Mouse (Mus musculus): Measurements from ENCODE around the gene Prmt1. TPM values are rescaled to one million over a fixed set of nuclear protein-coding genes. Genes with fewer than 3 reads are reported as not detected.
A peak's percentile ranks its signal among the peaks of the same experiment; 100 is the strongest.
"Not testable (repeated sequence)": the region's sequence is repeated elsewhere in the genome, so short reads cannot be mapped to it uniquely, and the experiment has no call there.

The Prmt1 gene
- 104 and 115 TPM in 2 replicates for total RNA-seq (2014; fragmentation: Nextera tagmentation)
- 138 and 190 TPM in 2 replicates for total RNA-seq (2017)

- ATAC-seq (replicated peaks; ENCODE audit: poor library complexity, severe bottlenecking) = peak; percentile 75
Measured at GRCm38 (mm10) chr7:44986192-44986878, at the start of gene Prmt1. TSS of gene Prmt1 (minus strand) at chr7:44986568.

DNA sequence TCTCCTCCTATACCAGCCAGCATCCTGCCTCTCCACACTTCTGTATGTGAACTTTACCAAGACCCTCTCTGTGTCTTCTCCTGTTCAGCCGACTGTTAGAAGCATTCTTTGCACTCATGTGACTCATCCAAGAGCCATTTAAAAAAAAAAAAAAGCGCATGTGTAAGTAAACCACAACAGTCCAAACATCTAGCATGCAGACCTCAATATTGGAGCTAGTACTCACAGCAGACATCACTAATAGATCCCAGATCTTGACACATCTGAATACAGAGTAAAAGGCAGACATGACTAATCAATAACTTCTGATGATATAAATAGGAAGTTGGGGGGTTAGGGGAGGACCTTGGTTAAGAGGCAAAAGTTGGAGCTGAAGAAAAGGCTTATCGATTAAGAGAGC is 49.3 kb upstream of the Prmt1 start:
- ATAC-seq (replicated peaks; ENCODE audit: poor library complexity, severe bottlenecking) = no peak

DNA sequence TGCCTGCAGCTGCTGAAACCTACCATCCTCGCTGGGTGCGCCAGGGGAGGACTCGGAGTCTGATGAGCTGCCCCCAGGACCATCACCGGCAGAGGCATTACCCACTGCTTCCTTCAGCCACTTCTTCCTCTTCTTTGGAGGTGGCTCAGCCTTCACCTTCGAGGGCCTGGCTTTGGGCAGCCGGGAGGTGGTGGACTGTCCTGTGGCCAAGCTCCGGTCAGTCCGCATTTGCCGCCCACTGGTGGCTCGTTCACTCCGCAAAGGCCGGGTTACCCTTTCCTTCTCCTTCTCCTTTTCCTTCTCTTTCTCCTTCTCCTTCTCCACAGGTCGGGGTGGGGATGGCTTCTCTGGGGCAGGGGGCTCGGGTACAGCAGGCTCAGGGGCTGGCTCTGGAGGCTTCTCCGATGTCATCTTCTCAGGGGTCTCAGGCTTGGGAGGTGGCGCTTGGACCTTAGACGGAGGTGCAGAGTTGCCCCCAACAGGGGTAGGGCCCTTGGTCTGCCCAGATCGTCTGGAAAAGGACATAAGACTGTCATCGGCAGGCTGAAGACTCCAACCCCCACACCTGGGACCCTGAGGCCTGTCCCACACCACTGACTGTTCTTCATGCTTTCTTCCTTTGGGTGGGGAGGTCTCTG is 47.5 kb upstream of the Prmt1 start:
- no peak for ATAC-seq (replicated peaks; ENCODE audit: poor library complexity, severe bottlenecking)

- ATAC-seq (replicated peaks; ENCODE audit: poor library complexity, severe bottlenecking) = no peak
Measured at GRCm38 (mm10) chr7:45030857-45031256, 44.5 kb upstream of the Prmt1 start.

DNA sequence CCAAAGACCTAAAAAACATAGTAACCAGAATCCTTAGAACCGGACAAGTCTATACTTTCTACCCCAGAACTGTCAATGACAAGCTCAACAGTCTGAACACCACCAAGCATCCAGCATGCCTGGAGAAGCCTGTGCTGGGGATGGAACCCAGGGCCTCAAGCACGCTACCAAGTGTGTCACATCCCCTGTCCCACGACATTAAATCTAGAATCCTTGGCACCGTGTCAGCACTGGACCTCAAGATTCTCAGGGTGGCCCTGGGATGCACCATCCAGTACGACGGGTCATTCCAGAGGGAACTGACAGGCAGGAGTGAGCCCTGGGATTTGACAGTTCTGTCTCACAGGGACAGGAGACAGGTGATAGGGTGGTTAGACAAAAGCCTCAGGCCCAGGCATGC is 43.6 kb upstream of the Prmt1 start:
- ATAC-seq (replicated peaks; ENCODE audit: poor library complexity, severe bottlenecking) = no peak

- ATAC-seq (replicated peaks; ENCODE audit: poor library complexity, severe bottlenecking) = no peak
Measured at GRCm38 (mm10) chr7:45028351-45028750, 42.0 kb upstream of the Prmt1 start.

DNA sequence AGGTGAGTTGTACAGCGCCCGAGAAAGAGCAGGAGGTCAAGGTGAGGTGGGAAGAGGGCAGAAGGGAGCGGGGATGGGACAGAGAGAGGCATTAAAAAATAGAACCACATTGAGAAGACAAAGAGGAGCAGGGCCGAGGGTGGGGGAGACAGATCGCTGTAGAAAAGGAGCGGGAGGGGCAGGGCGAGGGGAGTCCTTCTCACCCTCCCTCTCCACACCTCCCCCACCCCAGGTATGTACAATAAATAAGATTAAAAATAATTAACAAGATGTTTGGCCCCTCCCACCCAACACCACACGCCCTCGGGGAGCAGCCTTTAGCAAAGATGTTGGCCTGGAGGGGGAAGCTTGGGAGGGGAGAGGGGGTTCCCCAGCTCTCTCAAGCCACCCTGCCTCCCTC is 41.4 kb upstream of the Prmt1 start:
- no peak for ATAC-seq (replicated peaks; ENCODE audit: poor library complexity, severe bottlenecking)

GRCm38 (mm10) chr7:45026256-45026655 is 39.9 kb upstream of the Prmt1 start:
- no peak for ATAC-seq (replicated peaks; ENCODE audit: poor library complexity, severe bottlenecking)

GRCm38 (mm10) chr7:45025601-45026220 is 39.3 kb upstream of the Prmt1 start:
- ATAC-seq (replicated peaks; ENCODE audit: poor library complexity, severe bottlenecking) = no peak

GRCm38 (mm10) chr7:45024281-45025248 is 38.2 kb upstream of the Prmt1 start:
- peak; percentile 54 for ATAC-seq (replicated peaks; ENCODE audit: poor library complexity, severe bottlenecking)

- ATAC-seq (replicated peaks; ENCODE audit: poor library complexity, severe bottlenecking) = not testable (repeated sequence)
Measured at GRCm38 (mm10) chr7:45023711-45024110, 37.3 kb upstream of the Prmt1 start.

DNA sequence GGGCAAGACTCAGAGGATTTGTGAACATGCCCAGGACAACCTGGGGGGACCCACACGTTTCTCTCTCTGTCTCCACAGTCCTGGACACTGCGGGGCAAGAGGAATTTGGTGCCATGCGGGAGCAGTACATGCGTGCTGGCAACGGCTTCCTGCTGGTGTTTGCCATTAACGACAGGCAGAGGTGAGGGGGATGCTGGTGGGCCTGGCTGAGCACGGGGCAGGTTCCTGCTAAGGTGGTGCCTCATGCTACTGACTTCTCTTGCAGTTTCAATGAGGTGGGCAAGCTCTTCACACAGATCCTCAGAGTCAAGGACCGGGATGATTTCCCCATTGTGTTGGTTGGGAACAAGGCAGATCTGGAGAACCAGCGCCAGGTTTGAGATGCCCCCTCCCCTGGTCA is 33.9 kb upstream of the Prmt1 start:
- no peak for ATAC-seq (replicated peaks; ENCODE audit: poor library complexity, severe bottlenecking)

GRCm38 (mm10) chr7:45019031-45019571 is 32.7 kb upstream of the Prmt1 start:
- ATAC-seq (replicated peaks; ENCODE audit: poor library complexity, severe bottlenecking) = no peak

- peak; percentile 75 for ATAC-seq (replicated peaks; ENCODE audit: poor library complexity, severe bottlenecking)
Measured at GRCm38 (mm10) chr7:45017242-45018061, 31.1 kb upstream of the Prmt1 start, which contains the start of gene Rras. TSS of gene Rras (plus strand) at chr7:45017961.

DNA sequence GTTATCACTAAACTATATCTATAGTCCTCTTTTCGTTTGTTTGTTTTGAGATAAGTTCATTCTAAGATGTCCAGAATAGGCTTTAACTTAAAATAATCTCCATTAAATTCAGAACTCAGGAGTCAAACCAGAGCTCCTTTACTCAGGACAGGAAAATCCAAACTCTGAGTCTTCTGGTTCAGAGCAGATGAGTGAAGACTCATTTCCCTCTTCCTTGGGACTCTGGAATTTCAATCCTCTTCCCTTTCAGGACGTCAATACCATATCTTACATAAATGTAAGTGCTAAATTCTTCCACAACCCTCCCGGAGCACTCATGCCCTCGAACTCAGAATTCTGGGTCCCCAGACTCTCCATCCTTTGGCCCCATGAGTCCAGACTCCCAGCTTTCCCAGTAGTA is 30.4 kb upstream of the Prmt1 start:
- ATAC-seq (replicated peaks; ENCODE audit: poor library complexity, severe bottlenecking) = no peak

DNA sequence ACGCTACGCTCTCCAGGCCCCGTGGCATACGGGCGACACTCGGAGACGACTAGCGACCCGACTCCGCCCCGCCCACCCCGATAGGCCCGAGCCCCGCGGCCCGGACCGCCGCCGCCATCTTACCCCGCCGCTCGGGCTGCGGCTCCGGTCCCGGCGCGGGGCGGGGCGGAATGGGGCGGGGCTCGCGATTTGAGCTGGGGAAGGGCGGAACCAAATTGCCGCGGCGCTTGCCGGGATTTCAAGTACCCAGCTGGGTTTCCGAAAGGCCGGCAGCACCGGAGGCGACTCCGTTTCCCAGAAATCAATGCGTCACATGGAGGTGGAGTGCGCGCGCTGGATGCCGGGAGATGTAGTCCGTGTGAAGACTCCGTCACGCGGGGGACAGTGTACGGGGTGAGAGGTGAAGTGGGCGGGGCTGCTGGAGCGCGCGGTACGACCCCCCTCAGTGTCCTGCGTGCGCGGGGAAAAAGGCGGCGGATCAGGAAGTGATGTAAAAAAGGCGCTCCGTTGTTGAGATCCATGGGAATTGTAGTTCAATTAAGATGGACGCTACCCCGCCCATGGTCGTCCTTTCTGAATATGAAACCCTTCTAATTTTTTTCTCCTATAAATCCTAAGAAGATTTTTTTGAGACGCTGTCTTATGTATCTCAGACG is 29.7 kb upstream of the Prmt1 start, which contains the start of gene Scaf1:
Gene Scaf1 (minus strand): TSS at position 407 of the 656 bp plus-strand sequence.
- ATAC-seq (replicated peaks; ENCODE audit: poor library complexity, severe bottlenecking) = peak; percentile 64

GRCm38 (mm10) chr7:45015344-45015956 is 29.1 kb upstream of the Prmt1 start:
- no peak for ATAC-seq (replicated peaks; ENCODE audit: poor library complexity, severe bottlenecking)

GRCm38 (mm10) chr7:45014096-45014451 is 27.7 kb upstream of the Prmt1 start:
- no peak for ATAC-seq (replicated peaks; ENCODE audit: poor library complexity, severe bottlenecking)
